Mouse (Mus musculus) MEL (cell line): ENCODE data around the gene Tnrc18. TPM values are rescaled to one million over a fixed set of nuclear protein-coding genes. Genes with fewer than 3 reads are reported as not detected.

ENCODE experiments used
- DNase-seq: peaks from one replicate; pipeline ENCODE4 v3.0.0; 2011; ENCODE audit warnings: low read depth, low spot score
- H3K27ac ChIP-seq: 2 replicates; pipeline ENCODE4 v1.5.1; 2012; ENCODE audit warnings: low read depth, mild to moderate bottlenecking, control low read depth, low read length, moderate library complexity; ENCODE audit not compliant: control insufficient read depth
- H3K27me3 ChIP-seq, 2 experiments: fragments of 150-350 bp in 1 of 2; sonication (generic) in 1 of 2; 2 replicates each; pipeline ENCODE4 v1.6.1; 2012; ENCODE audit warnings: low read length in 2 of 2, mild to moderate bottlenecking in 2 of 2, improper control_type of control experiment in 1 of 2, moderate library complexity in 1 of 2; ENCODE audit not compliant: insufficient read depth in 2 of 2, control insufficient read depth in 1 of 2
- H3K36me3 ChIP-seq, 2 experiments: 2 replicates each; pipeline ENCODE4 v1.6.1; 2012 to 2014; ENCODE audit warnings: low read length in 2 of 2, improper control_type of control experiment in 1 of 2, inconsistent platforms in 1 of 2, mild to moderate bottlenecking in 1 of 2; ENCODE audit not compliant: insufficient read depth in 2 of 2, control insufficient read depth in 1 of 2
- H3K4me1 ChIP-seq, 2 experiments: fragments of 150-350 bp in 1 of 2; sonication (generic) in 1 of 2; 2 replicates each; pipeline ENCODE4 v1.6.1; 2012; ENCODE audit warnings: low read length in 2 of 2, improper control_type of control experiment in 1 of 2, mild to moderate bottlenecking in 1 of 2; ENCODE audit not compliant: insufficient read depth in 2 of 2, control insufficient read depth in 1 of 2
- H3K4me3 ChIP-seq, 2 experiments: fragments of 150-350 bp in 1 of 2; sonication (generic) in 1 of 2; 2 replicates each; pipeline ENCODE4 v1.5.1; 2012; ENCODE audit warnings: low read depth in 2 of 2, low read length in 2 of 2, mild to moderate bottlenecking in 2 of 2, moderate library complexity in 2 of 2, control low read depth in 1 of 2, improper control_type of control experiment in 1 of 2; ENCODE audit not compliant: control insufficient read depth in 1 of 2, insufficient read depth in 1 of 2
- H3K79me2 ChIP-seq: 2 replicates; pipeline ENCODE4 v1.6.1; 2012; ENCODE audit warnings: mild to moderate bottlenecking, low read length, moderate library complexity; ENCODE audit not compliant: control insufficient read depth, poor library complexity, insufficient read depth
- H3K9ac ChIP-seq: 2 replicates; pipeline ENCODE4 v1.6.1; 2012; ENCODE audit warnings: low read depth, mild to moderate bottlenecking, control low read depth, low read length, moderate library complexity; ENCODE audit not compliant: control insufficient read depth, poor library complexity, severe bottlenecking
- H3K9me3 ChIP-seq: fragments of 150-350 bp; sonication (generic); replicated peaks from 2 replicates; pipeline ENCODE4 v1.6.1; 2012; ENCODE audit warnings: mild to moderate bottlenecking, low read length, improper control_type of control experiment, moderate library complexity; ENCODE audit not compliant: insufficient read depth
- BHLHE40 ChIP-seq: IDR thresholded peaks from 2 replicates; pipeline ENCODE4 v1.6.1; 2012; ENCODE audit warnings: low read depth, mild to moderate bottlenecking, inconsistent platforms, low read length, improper control_type of control experiment, borderline replicate concordance
- CTCF ChIP-seq, 3 experiments: IDR thresholded peaks in 2 of 3; conservative IDR thresholded peaks in 1 of 3; 2 replicates each; pipeline ENCODE4 v1.5.1; 2011 to 2012; ENCODE audit warnings: low read length in 3 of 3, low read depth in 2 of 3, mild to moderate bottlenecking in 2 of 3, improper control_type of control experiment in 1 of 3, inconsistent platforms in 1 of 3, mixed read lengths in 1 of 3, moderate library complexity in 1 of 3; ENCODE audit not compliant: control insufficient read depth in 1 of 3, insufficient read depth in 1 of 3, poor library complexity in 1 of 3, severe bottlenecking in 1 of 3
- E2F4 ChIP-seq: IDR thresholded peaks from 2 replicates; pipeline ENCODE4 v1.6.1; 2011; ENCODE audit warnings: low read depth, low read length, improper control_type of control experiment, borderline replicate concordance
- EP300 ChIP-seq, 2 experiments: IDR thresholded peaks; 2 replicates each; pipeline ENCODE4 v1.6.1; 2011; ENCODE audit warnings: improper control_type of control experiment in 2 of 2, low read length in 2 of 2, low read depth in 1 of 2, mild to moderate bottlenecking in 1 of 2
- HCFC1 ChIP-seq: IDR thresholded peaks from 2 replicates; pipeline ENCODE4 v1.6.1; 2012; ENCODE audit warnings: low read depth, mild to moderate bottlenecking, inconsistent platforms, low read length, improper control_type of control experiment, moderate library complexity
- MAFK ChIP-seq: IDR thresholded peaks from 2 replicates; pipeline ENCODE4 v1.6.1; 2011; ENCODE audit warnings: low read depth, mild to moderate bottlenecking, low read length, improper control_type of control experiment, borderline replicate concordance
- MAX ChIP-seq: IDR thresholded peaks from 2 replicates; pipeline ENCODE4 v1.6.1; 2011; ENCODE audit warnings: low read length, improper control_type of control experiment
- MXI1 ChIP-seq: IDR thresholded peaks from 2 replicates; pipeline ENCODE4 v1.6.1; 2011; ENCODE audit warnings: mild to moderate bottlenecking, low read depth, low read length, improper control_type of control experiment
- MYC ChIP-seq: IDR thresholded peaks from 2 replicates; pipeline ENCODE4 v1.6.1; 2011; ENCODE audit warnings: low read depth, mild to moderate bottlenecking, low read length, improper control_type of control experiment, moderate library complexity
- POLR2AphosphoS2 ChIP-seq: IDR thresholded peaks from 2 replicates; pipeline ENCODE4 v1.6.1; 2011; ENCODE audit warnings: low read length, improper control_type of control experiment
- RCOR1 ChIP-seq: IDR thresholded peaks from 2 replicates; pipeline ENCODE4 v1.6.1; 2012; ENCODE audit warnings: low read depth, mild to moderate bottlenecking, inconsistent platforms, low read length, improper control_type of control experiment
- SIN3A ChIP-seq: IDR thresholded peaks from 2 replicates; pipeline ENCODE4 v1.6.1; 2012; ENCODE audit warnings: low read length, improper control_type of control experiment, inconsistent platforms
- SMC3 ChIP-seq: IDR thresholded peaks from 2 replicates; pipeline ENCODE4 v1.6.1; 2011; ENCODE audit warnings: low read depth, low read length, improper control_type of control experiment
- TAL1 ChIP-seq: IDR thresholded peaks from 2 replicates; pipeline ENCODE4 v1.6.1; 2012; ENCODE audit warnings: mild to moderate bottlenecking, inconsistent platforms, low read length, moderate library complexity, mixed read lengths
- TBP ChIP-seq: IDR thresholded peaks from 2 replicates; pipeline ENCODE4 v1.8.0; 2011; ENCODE audit warnings: low read depth, low read length, improper control_type of control experiment
- TCF12 ChIP-seq: IDR thresholded peaks from 2 replicates; pipeline ENCODE4 v1.6.1; 2014; ENCODE audit warnings: low read depth, mild to moderate bottlenecking, inconsistent platforms, low read length, improper control_type of control experiment, moderate library complexity
- USF1 ChIP-seq: IDR thresholded peaks from 2 replicates; pipeline ENCODE4 v1.6.1; 2014; ENCODE audit warnings: low read depth, mild to moderate bottlenecking, inconsistent platforms, low read length, improper control_type of control experiment, moderate library complexity
- ZNF384 ChIP-seq: IDR thresholded peaks from 2 replicates; pipeline ENCODE4 v1.6.1; 2012; ENCODE audit warnings: low read depth, mild to moderate bottlenecking, inconsistent platforms, low read length, improper control_type of control experiment
- polyA plus RNA-seq, 2 experiments: library from polyadenylated mRNA; stranded (reverse) in 1 of 2; unstranded in 1 of 2; fragments of >175 nt in 1 of 2; fragments of >200 nt in 1 of 2; gene quantifications; 2 replicates each; pipeline versions ENCODE4 v1.2.1 to v1.2.4; 2012; ENCODE audit warnings: low replicate concordance in 2 of 2, low read depth in 1 of 2; ENCODE audit not compliant: insufficient read length in 2 of 2, insufficient read depth in 1 of 2, missing spikeins in 1 of 2
- total RNA-seq: library from RNA; depleted of rRNA; stranded (reverse); fragments of 300-350 nt; gene quantifications from 2 replicates; pipeline ENCODE4 v1.2.3, GENCODE M21; 2012

Tnrc18 gene
- total and polyA plus RNA-seq, 3 experiments, result 0.31 to 3.4 TPM; not detected in 1

GRCm38 (mm10) chr5:142715059-142715458 is 102.4 kb downstream of the Tnrc18 start:
- H3K9ac ChIP-seq, result no peak overlapping the region
- H3K4me1 ChIP-seq, result no peaks in the 10 kb centered on the region
- TF ChIP-seq MYC, result no peak
- H3K27me3 ChIP-seq, result no peaks in the 10 kb centered on the region; a peak in 1 of 4 replicates
- no peak for DNase-seq
- H3K36me3 ChIP-seq, result no peaks in the 10 kb centered on the region
- H3K9me3 ChIP-seq, result no peaks in the 10 kb centered on the region
- no peaks in the 10 kb centered on the region for H3K79me2 ChIP-seq
- no peak overlapping the region for H3K27ac ChIP-seq
- no peak overlapping the region for H3K4me3 ChIP-seq

- no peaks in the 10 kb centered on the region; a peak in 1 of 4 replicates for H3K27me3 ChIP-seq
- no peaks in the 10 kb centered on the region for H3K36me3 ChIP-seq
- H3K9ac ChIP-seq, result no peak overlapping the region
- H3K4me3 ChIP-seq, result no peak overlapping the region
- H3K9me3 ChIP-seq, result no peaks in the 10 kb centered on the region
- no peaks in the 10 kb centered on the region for H3K4me1 ChIP-seq
- H3K79me2 ChIP-seq, result no peaks in the 10 kb centered on the region
- DNase-seq, result no peak
- TF ChIP-seq TBP (no peak), RCOR1 (no peak), USF1 (no peak), HCFC1 (no peak)
- H3K27ac ChIP-seq, result no peak overlapping the region
These were observed 103.5 kb downstream of the Tnrc18 start for GRCm38 (mm10) chr5:142713966-142714365.

GRCm38 (mm10) chr5:142712373-142712772 is 105.1 kb downstream of the Tnrc18 start:
- Histone ChIP-seq H3K4me3 (no peak overlapping the region), H3K36me3 (no peaks in the 10 kb centered on the region)
- peak; percentile 40 for DNase-seq

GRCm38 (mm10) chr5:142709436-142709835 is 108.0 kb downstream of the Tnrc18 start:
- Histone ChIP-seq H3K27ac (no peak overlapping the region), H3K36me3 (no peaks in the 10 kb centered on the region), H3K4me3 (no peak overlapping the region), H3K9me3 (no peaks in the 10 kb centered on the region), H3K27me3 (no peaks in the 10 kb centered on the region; a peak in 1 of 4 replicates), H3K4me1 (no peaks in the 10 kb centered on the region), H3K9ac (no peak overlapping the region), H3K79me2 (no peaks in the 10 kb centered on the region)
- DNase-seq, result no peak
- TF ChIP-seq TBP (no peak), SIN3A (no peak), MYC (no peak), BHLHE40 (no peak), MAFK (no peak), TCF12 (no peak), MXI1 (no peak), EP300 (IDR thresholded peaks at IDR 0.05; ENCODE audit: low read depth in 1 of 2, low read length in 2 of 2) (no peak), E2F4 (no peak)

More at GRCm38 (mm10) chr5:142712373-142712772, 105.1 kb downstream of the Tnrc18 start:
- Histone ChIP-seq H3K27me3 (no peaks in the 10 kb centered on the region; a peak in 1 of 4 replicates), H3K9ac (no peak overlapping the region), H3K79me2 (no peaks in the 10 kb centered on the region), H3K4me1 (no peaks in the 10 kb centered on the region), H3K27ac (no peak overlapping the region), H3K9me3 (no peaks in the 10 kb centered on the region)
- TF ChIP-seq POLR2AphosphoS2 (no peak), CTCF (IDR thresholded peaks at IDR 0.05 in 2 of 3, conservative IDR thresholded peaks at IDR 0.05 in 1 of 3; ENCODE audit: control insufficient read depth in 1 of 3, insufficient read depth in 1 of 3, low read depth in 2 of 3, low read length in 3 of 3, poor library complexity in 1 of 3, severe bottlenecking in 1 of 3) (peak; percentile 19 to 49 (median 36); a peak in 5 of 6 replicates), SMC3 (0 out of 2 replicates have a peak, but pooled peaks have one; percentile 22), TAL1 (no peak), MAFK (no peak), HCFC1 (no peak), ZNF384 (no peak), MAX (no peak)
